ENCODE assay signal across 25 mouse cellular contexts in the genomic region with DNA sequence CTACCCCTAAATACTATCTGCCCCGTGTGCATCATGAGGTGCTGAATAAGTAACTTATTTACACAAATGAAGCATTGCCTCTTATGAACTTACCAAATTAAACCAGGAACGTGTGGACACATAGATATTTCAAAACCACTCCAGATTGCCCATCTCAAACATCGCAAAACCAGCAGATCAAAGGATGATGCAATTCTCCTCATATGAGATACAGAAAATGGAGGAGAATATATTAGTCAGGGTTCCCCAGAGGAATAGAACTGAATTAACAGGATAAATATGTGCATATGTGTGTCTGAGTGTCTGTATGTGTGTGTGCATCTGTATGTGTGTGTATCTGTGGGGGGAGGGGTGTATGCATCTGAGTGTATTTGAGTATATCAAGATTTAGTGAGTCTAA.
"Had no signal": no experiment of that assay in that cellular context is flagged by ENCODE, and none has a peak within 500 bp of the region (broad histone marks: within the 10 kb centered on the region; RNA-seq: fewer than 3 reads in every experiment).

No protein-coding gene starts in this region.

- H3K27me3 ChIP-seq: heart, embryonic 12.5 days; hindbrain, embryonic 12.5 days; intestine, embryonic 15.5 days; limb, embryonic 12.5 days; liver, embryonic 13.5 days had no signal

- DNase-seq: gastrocnemius, adult 2 months; gastrocnemius, postnatal 10 days; gastrocnemius, postnatal 25 days; heart, adult 2 months; heart, postnatal 10 days; heart, postnatal 4 days; kidney, adult 18-20 months; kidney, adult 8-10 months; kidney, postnatal 10 days; kidney, postnatal 36 days; layer of hippocampus, adult 9-11 months; liver; liver, embryonic 13.5 days had no signal

- H3K36me3 ChIP-seq: heart, embryonic 12.5 days; hindbrain, embryonic 10.5 days; hindbrain, embryonic 12.5 days; intestine, embryonic 15.5 days; limb, embryonic 10.5 days; limb, embryonic 12.5 days; liver, embryonic 13.5 days had no signal

- H3K4me3 ChIP-seq: gastrocnemius, adult 2 months; heart, adult 2 months; heart, embryonic 12.5 days; hindbrain, embryonic 10.5 days; hindbrain, embryonic 12.5 days; intestine, embryonic 15.5 days; left cerebral cortex, adult 2 months; limb, embryonic 10.5 days; limb, embryonic 12.5 days; liver, embryonic 13.5 days had no signal

- H3K9ac ChIP-seq: heart, embryonic 12.5 days; hindbrain, embryonic 12.5 days; hindbrain, embryonic 14.5 days; intestine, embryonic 15.5 days; limb, embryonic 12.5 days; liver, embryonic 13.5 days had no signal

- H3K4me2 ChIP-seq: heart, embryonic 12.5 days; hindbrain, embryonic 12.5 days; hindbrain, embryonic 14.5 days; intestine, embryonic 15.5 days; limb, embryonic 12.5 days; liver, embryonic 11.5 days; liver, embryonic 13.5 days had no signal

- H3K27ac ChIP-seq: gastrocnemius, adult 2 months; heart, adult 2 months; hindbrain, embryonic 10.5 days; hindbrain, embryonic 12.5 days; hindbrain, embryonic 14.5 days; intestine, embryonic 15.5 days; left cerebral cortex, adult 2 months; limb, embryonic 10.5 days; limb, embryonic 12.5 days; liver, embryonic 13.5 days had no signal

- ATAC-seq: hindbrain, embryonic 16.5 days; inflammation-experienced regulatory T-cells, adult 6 months; intestine, embryonic 15.5 days; intestine, postnatal 0 days had no signal

- H3K9me3 ChIP-seq: heart, embryonic 12.5 days; hindbrain, embryonic 10.5 days; hindbrain, embryonic 12.5 days; intestine, embryonic 15.5 days; limb, embryonic 10.5 days; limb, embryonic 12.5 days; liver, embryonic 13.5 days had no signal
